Comparison of ENCODE assay signal across 26 mouse cellular contexts in genomic region chr16:8401171-8401955, GRCm38 (mm10). TPM values are rescaled to one million over a fixed set of nuclear protein-coding genes. Genes with fewer than 3 reads are reported as not detected.
DNase-seq lines count a peak whose midpoint lies in the region; ATAC-seq lines count a peak whose summit lies in the region.
"Had no signal": no experiment of that assay in that cellular context is flagged by ENCODE, and none has a peak within 500 bp of the region (broad histone marks: within the 10 kb centered on the region; RNA-seq: fewer than 3 reads in every experiment).

No protein-coding gene starts in this region.

- no peak for ATAC-seq in kidney, embryonic 16.5 days (ENCODE audit: low FRiP score, low TSS enrichment)
- no peak for ATAC-seq in midbrain, embryonic 16.5 days
- no peak for ATAC-seq in stomach, embryonic 15.5 days (ENCODE audit: insufficient read depth, low FRiP score, low read depth)
- ATAC-seq: forebrain, postnatal 0 days had no signal

- 58% methylated on average over 9 of the region's 9 CpGs for WGBS in kidney, embryonic 16.5 days
- 66% methylated on average over 9 of the region's 9 CpGs for WGBS in midbrain, embryonic 10.5 days
- 60% methylated on average over 9 of the region's 9 CpGs for WGBS in midbrain, embryonic 16.5 days
- 53% methylated on average over 9 of the region's 9 CpGs for WGBS in embryonic facial prominence, embryonic 10.5 days
- 37% methylated on average over 9 of the region's 9 CpGs for WGBS in stomach, embryonic 15.5 days

- 0 out of 2 replicates have a peak, but pooled peaks cover 4% of the 10 kb centered on the region for H3K4me1 ChIP-seq in kidney, embryonic 16.5 days (ENCODE audit: insufficient read depth, low read length)
- H3K4me1 ChIP-seq in midbrain, embryonic 10.5 days, result peaks cover 15% of the 10 kb centered on the region
- H3K4me1 ChIP-seq in midbrain, embryonic 16.5 days (ENCODE audit: control insufficient read depth, insufficient read depth, low read length), result no peaks in the 10 kb centered on the region
- peaks cover 14% of the 10 kb centered on the region for H3K4me1 ChIP-seq in embryonic facial prominence, embryonic 10.5 days
- 0 out of 2 replicates have a peak, but pooled peaks cover 5% of the 10 kb centered on the region for H3K4me1 ChIP-seq in stomach, embryonic 15.5 days
- H3K4me1 ChIP-seq: heart, embryonic 12.5 days; liver, embryonic 15.5 days; megakaryocyte, embryonic 14.5 days had no signal

- H3K9ac ChIP-seq in kidney, embryonic 16.5 days (replicated peaks; ENCODE audit: low read length), result 0 out of 2 replicates have a peak overlapping the region, but pooled peaks have one; percentile 6
- no peak overlapping the region for H3K9ac ChIP-seq in midbrain, embryonic 16.5 days (ENCODE audit: low read depth, low read length)
- H3K9ac ChIP-seq in stomach, embryonic 15.5 days, result no peak overlapping the region
- H3K9ac ChIP-seq: forebrain, postnatal 0 days; heart, embryonic 12.5 days; kidney, embryonic 15.5 days; liver, embryonic 15.5 days; neural tube, embryonic 15.5 days had no signal

- H3K4me2 ChIP-seq in kidney, embryonic 16.5 days (replicated peaks; ENCODE audit: low read depth, low read length), result no peak overlapping the region
- H3K4me2 ChIP-seq in midbrain, embryonic 16.5 days (ENCODE audit: low read length), result no peak overlapping the region
- no peak overlapping the region for H3K4me2 ChIP-seq in stomach, embryonic 15.5 days
- H3K4me2 ChIP-seq: heart, embryonic 12.5 days; kidney, embryonic 15.5 days; liver, embryonic 15.5 days; neural tube, embryonic 15.5 days had no signal

- no peaks in the 10 kb centered on the region for H3K9me3 ChIP-seq in kidney, embryonic 16.5 days (ENCODE audit: low read length)
- H3K9me3 ChIP-seq in midbrain, embryonic 10.5 days (replicated peaks), result no peaks in the 10 kb centered on the region
- no peaks in the 10 kb centered on the region for H3K9me3 ChIP-seq in midbrain, embryonic 16.5 days (replicated peaks; ENCODE audit: control insufficient read depth, low read length, poor library complexity, severe bottlenecking)
- H3K9me3 ChIP-seq in embryonic facial prominence, embryonic 10.5 days, result no peaks in the 10 kb centered on the region
- H3K9me3 ChIP-seq in stomach, embryonic 15.5 days, result no peaks in the 10 kb centered on the region
- H3K9me3 ChIP-seq: heart, embryonic 12.5 days; kidney, embryonic 15.5 days; limb, embryonic 10.5 days; liver, embryonic 15.5 days; megakaryocyte, embryonic 14.5 days; neural tube, embryonic 15.5 days had no signal

- no peaks in the 10 kb centered on the region for H3K36me3 ChIP-seq in kidney, embryonic 16.5 days (ENCODE audit: insufficient read depth, low read length)
- no peaks in the 10 kb centered on the region for H3K36me3 ChIP-seq in midbrain, embryonic 10.5 days
- H3K36me3 ChIP-seq in midbrain, embryonic 16.5 days (ENCODE audit: control insufficient read depth, insufficient read depth, low read length), result no peaks in the 10 kb centered on the region
- no peaks in the 10 kb centered on the region for H3K36me3 ChIP-seq in embryonic facial prominence, embryonic 10.5 days (replicated peaks)
- no peaks in the 10 kb centered on the region for H3K36me3 ChIP-seq in stomach, embryonic 15.5 days
- H3K36me3 ChIP-seq: heart, embryonic 12.5 days; kidney, embryonic 15.5 days; limb, embryonic 10.5 days; liver, embryonic 15.5 days; neural tube, embryonic 15.5 days had no signal

- H3K27ac ChIP-seq in kidney, embryonic 16.5 days (ENCODE audit: low read length), result 0 out of 2 replicates have a peak overlapping the region, but pooled peaks have one; percentile 15
- H3K27ac ChIP-seq in midbrain, embryonic 10.5 days (replicated peaks), result peak overlapping the region; percentile 39
- no peak overlapping the region for H3K27ac ChIP-seq in midbrain, embryonic 16.5 days (ENCODE audit: low read length)
- H3K27ac ChIP-seq in embryonic facial prominence, embryonic 10.5 days (replicated peaks), result no peak overlapping the region
- peak overlapping the region; percentile 26; the same call in 1 of the 2 replicates for H3K27ac ChIP-seq in stomach, embryonic 15.5 days
- H3K27ac ChIP-seq: kidney, embryonic 15.5 days; limb, embryonic 10.5 days; liver, embryonic 15.5 days; neural tube, embryonic 15.5 days had no signal

- no peak overlapping the region for H3K4me3 ChIP-seq in kidney, embryonic 16.5 days (ENCODE audit: low read length)
- no peak overlapping the region for H3K4me3 ChIP-seq in midbrain, embryonic 10.5 days
- no peak overlapping the region for H3K4me3 ChIP-seq in midbrain, embryonic 16.5 days (ENCODE audit: low read depth, low read length)
- no peak overlapping the region for H3K4me3 ChIP-seq in embryonic facial prominence, embryonic 10.5 days
- H3K4me3 ChIP-seq in stomach, embryonic 15.5 days (replicated peaks), result no peak overlapping the region
- H3K4me3 ChIP-seq: heart, embryonic 12.5 days; kidney, embryonic 15.5 days; limb, embryonic 10.5 days; liver, embryonic 15.5 days; megakaryocyte, embryonic 14.5 days; neural tube, embryonic 15.5 days had no signal

- no peaks in the 10 kb centered on the region for H3K27me3 ChIP-seq in kidney, embryonic 16.5 days (ENCODE audit: insufficient read depth, low read length)
- H3K27me3 ChIP-seq in midbrain, embryonic 10.5 days (ENCODE audit: low read depth, poor library complexity, severe bottlenecking), result no peaks in the 10 kb centered on the region
- H3K27me3 ChIP-seq in midbrain, embryonic 16.5 days (ENCODE audit: control insufficient read depth, insufficient read depth, low read depth, low read length), result no peaks in the 10 kb centered on the region
- no peaks in the 10 kb centered on the region; the same call in 1 of the 2 replicates for H3K27me3 ChIP-seq in embryonic facial prominence, embryonic 10.5 days (replicated peaks; ENCODE audit: low read depth, poor library complexity, severe bottlenecking)
- no peaks in the 10 kb centered on the region for H3K27me3 ChIP-seq in stomach, embryonic 15.5 days (replicated peaks)
- H3K27me3 ChIP-seq: liver, embryonic 15.5 days; neural tube, embryonic 15.5 days had no signal

- no peak for DNase-seq in kidney, postnatal 25 days
- no peak for DNase-seq in midbrain, embryonic 10.5 days (ENCODE audit: low spot score)
- DNase-seq in embryonic facial prominence, embryonic 10.5 days (ENCODE audit: low spot score), result peak; percentile 31
- no peak for DNase-seq in thymus, postnatal 14 days
- DNase-seq: adrenal gland, adult 2 months; cerebellum, adult 11 months; cerebellum, postnatal 14 days; forebrain, postnatal 0 days; gastrocnemius, postnatal 14 days; heart, adult 18-20 months; heart, postnatal 10 days; liver; lung, postnatal 14 days; spleen, adult 18-20 months; thymus, adult 18-20 months; thymus, postnatal 4 days had no signal

RNA-seq across cellular contexts. Expression of gene Tmem114, which starts 23.6 kb away (rescaled TPM):
- 0.11 TPM in 1 of 2 replicates, not detected in the other for polyA plus RNA-seq in kidney, embryonic 16.5 days (2015; fragmentation: Nextera tagmentation; extraction: Ambion mirVana)
- not detected in 2 replicates for polyA plus RNA-seq in midbrain, embryonic 10.5 days (2016; fragmentation: Nextera tagmentation; extraction: Ambion mirVana)
- polyA plus RNA-seq in midbrain, embryonic 16.5 days (2015; fragmentation: Nextera tagmentation; extraction: Ambion mirVana), result 0.48 and 1.1 TPM in 2 replicates
- 0.21 TPM in 1 of 2 replicates, not detected in the other for polyA plus RNA-seq in embryonic facial prominence, embryonic 10.5 days (2016; fragmentation: Nextera tagmentation; extraction: Ambion mirVana)
- 0.15 TPM in 1 of 2 replicates, not detected in the other for polyA plus RNA-seq in stomach, embryonic 15.5 days (2015; fragmentation: Nextera tagmentation; extraction: Ambion mirVana)
- polyA plus RNA-seq: adrenal gland, adult 2 months; C2C12; heart, embryonic 12.5 days; liver, embryonic 15.5 days had no signal

Comparison
In these comparisons a context has a peak if more than half of its experiments do, and no peak if none do; other contexts are left out.
1. H3K27ac ChIP-seq: peak in kidney, embryonic 16.5 days (single experiment), midbrain, embryonic 10.5 days (single experiment) and stomach, embryonic 15.5 days (single experiment); none in midbrain, embryonic 16.5 days (single experiment) and embryonic facial prominence, embryonic 10.5 days (single experiment).